In the genomic region with DNA sequence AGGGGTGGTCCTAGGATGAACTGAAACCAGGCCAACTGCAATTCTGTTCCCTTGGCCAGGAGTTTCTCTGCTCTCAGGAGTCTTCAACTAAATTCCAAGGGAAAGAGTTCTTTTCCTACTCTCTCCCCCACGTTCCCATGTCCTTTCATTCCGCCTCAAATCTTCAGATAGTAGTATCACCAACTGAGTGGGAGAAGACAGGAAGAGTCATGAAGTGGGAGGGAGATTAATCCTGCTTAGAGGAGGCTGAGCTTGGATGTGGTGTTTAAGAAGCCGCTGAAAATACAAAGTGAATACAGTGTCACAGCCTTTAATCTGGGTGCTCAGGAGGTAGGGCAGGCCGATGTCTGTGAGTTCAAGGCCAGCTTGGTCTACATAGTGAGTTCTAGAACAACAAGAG, we compare ENCODE assay signal across 17 mouse cellular contexts.
"Had no signal": no experiment of that assay in that cellular context is flagged by ENCODE, and none has a peak within 500 bp of the region (broad histone marks: within the 10 kb centered on the region; RNA-seq: fewer than 3 reads in every experiment).

No protein-coding gene starts in this region.

- H3K27me3 ChIP-seq: liver, embryonic 15.5 days; lung, embryonic 15.5 days; midbrain, embryonic 12.5 days; neural tube, embryonic 12.5 days; stomach, embryonic 15.5 days had no signal

- H3K9ac ChIP-seq: liver, embryonic 15.5 days; liver, postnatal 0 days; lung, embryonic 15.5 days; midbrain, embryonic 12.5 days; neural tube, embryonic 12.5 days; stomach, embryonic 15.5 days had no signal

- H3K9me3 ChIP-seq: liver, embryonic 15.5 days; lung, embryonic 15.5 days; neural tube, embryonic 12.5 days; stomach, embryonic 15.5 days had no signal

- DNase-seq: liver, postnatal 0 days; lung, adult 2 months; lung, postnatal 14 days; lung, postnatal 36 days; midbrain, embryonic 14.5 days; right cerebral cortex, postnatal 14 days; thymus, adult 18-20 months; thymus, postnatal 14 days; thymus, postnatal 36 days had no signal

- H3K36me3 ChIP-seq: liver, embryonic 15.5 days; lung, embryonic 15.5 days; midbrain, embryonic 12.5 days; neural tube, embryonic 12.5 days; stomach, embryonic 15.5 days had no signal

- H3K27ac ChIP-seq: lung, embryonic 15.5 days; midbrain, embryonic 12.5 days; neural tube, embryonic 12.5 days; stomach, embryonic 15.5 days; stomach, postnatal 0 days had no signal

- ATAC-seq: liver, postnatal 0 days; lung, postnatal 0 days had no signal

- H3K4me1 ChIP-seq: lung, embryonic 15.5 days; midbrain, embryonic 12.5 days; neural tube, embryonic 12.5 days; stomach, embryonic 15.5 days had no signal

- H3K4me3 ChIP-seq: liver, embryonic 15.5 days; lung, embryonic 15.5 days; megakaryocyte, embryonic 14.5 days; midbrain, embryonic 12.5 days; neural tube, embryonic 12.5 days; stomach, embryonic 15.5 days had no signal

- H3K4me2 ChIP-seq: lung, embryonic 15.5 days; midbrain, embryonic 12.5 days; neural tube, embryonic 12.5 days; stomach, embryonic 15.5 days had no signal
